Mouse (Mus musculus) lung, embryonic 15.5 days (tissue): ENCODE results near the gene Rpn2. TPM values are rescaled to one million over a fixed set of nuclear protein-coding genes. Genes with fewer than 3 reads are reported as not detected.

Experiments
- ATAC-seq: fragments of 200-750 bp; cut with Nextera tagmentation; 2 replicates; pipeline ENCODE4 v1.8.0; 2017; ENCODE audit warnings: moderate number of reproducible peaks, borderline replicate concordance; ENCODE audit not compliant: low FRiP score, low TSS enrichment; ENCODE audit errors: extremely low read depth
- H3K27ac ChIP-seq: fragments of 300-500 bp; sonication (generic); 2 replicates; pipeline ENCODE4 v1.5.1; 2015; ENCODE audit warnings: moderate library complexity, mild to moderate bottlenecking, inconsistent platforms
- H3K27me3 ChIP-seq: fragments of 300-500 bp; sonication (generic); 2 replicates; pipeline ENCODE4 v1.6.1; 2015; ENCODE audit warnings: inconsistent platforms
- H3K36me3 ChIP-seq: fragments of 300-500 bp; sonication (generic); 2 replicates; pipeline ENCODE4 v1.6.1; 2015; ENCODE audit warnings: inconsistent platforms
- H3K4me1 ChIP-seq: fragments of 300-500 bp; sonication (generic); 2 replicates; pipeline ENCODE4 v1.6.1; 2015; ENCODE audit warnings: inconsistent platforms
- H3K4me2 ChIP-seq: fragments of 300-500 bp; sonication (generic); 2 replicates; pipeline ENCODE4 v1.6.1; 2015; ENCODE audit warnings: inconsistent platforms, mild to moderate bottlenecking, moderate library complexity
- H3K4me3 ChIP-seq: fragments of 300-500 bp; sonication (generic); 2 replicates; pipeline ENCODE4 v1.5.1; 2015; ENCODE audit warnings: mild to moderate bottlenecking, inconsistent platforms
- H3K9ac ChIP-seq: fragments of 300-500 bp; sonication (generic); 2 replicates; pipeline ENCODE4 v1.6.1; 2015; ENCODE audit warnings: inconsistent platforms
- H3K9me3 ChIP-seq: fragments of 300-500 bp; sonication (generic); 2 replicates; pipeline ENCODE4 v1.6.1; 2016; ENCODE audit warnings: inconsistent platforms
- WGBS: fragments of 180-500 bp; shearing (Covaris S2); methylation state at CpG from one replicate; pipeline ENCODE4 v1.1.7; 2015; 5-methylcytosine and 5-hydroxymethylcytosine counted together
- polyA plus RNA-seq: library from polyadenylated mRNA; unstranded; fragments of >200 nt; fragmentation: Nextera tagmentation; extraction: Ambion mirVana; gene quantifications from 2 replicates; pipeline ENCODE4 v1.2.1, GENCODE M21; 2015

The Rpn2 gene
- polyA plus RNA-seq, 1 experiment from 2014 or later: 365 TPM

DNA sequence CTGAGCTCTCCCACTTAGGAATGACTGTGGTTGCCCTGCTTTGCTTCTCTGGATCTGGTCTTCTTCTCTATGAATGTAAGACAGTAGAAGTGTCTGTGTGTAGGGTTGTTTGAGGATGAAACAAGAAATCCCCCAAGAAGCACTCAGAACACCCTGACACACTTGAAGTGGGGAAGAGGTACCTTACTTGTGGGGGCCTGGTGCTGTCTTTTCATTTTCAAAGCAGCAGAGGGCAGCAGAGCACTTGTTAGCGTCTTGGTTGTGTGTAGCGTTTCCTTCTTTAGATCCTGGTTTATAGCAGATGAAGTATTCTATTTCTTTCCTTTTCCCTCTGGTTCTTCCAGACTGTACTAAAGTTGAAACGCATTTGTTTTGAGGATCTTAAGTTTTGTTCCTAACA is 8.7 kb downstream of the Rpn2 start:
- H3K4me2 ChIP-seq: no peak overlapping the region
- 13% methylated on average over 3 of the region's 3 CpGs for WGBS
- no peak for ATAC-seq
- no peak overlapping the region for H3K27ac ChIP-seq
- H3K36me3 ChIP-seq: peaks cover 71% of the 10 kb centered on the region
- H3K4me1 ChIP-seq: 0 out of 2 replicates have a peak, but pooled peaks cover 3% of the 10 kb centered on the region
- H3K4me3 ChIP-seq: no peak overlapping the region
- H3K9ac ChIP-seq: no peak overlapping the region
- H3K27me3 ChIP-seq: no peaks in the 10 kb centered on the region
- no peaks in the 10 kb centered on the region for H3K9me3 ChIP-seq

DNA sequence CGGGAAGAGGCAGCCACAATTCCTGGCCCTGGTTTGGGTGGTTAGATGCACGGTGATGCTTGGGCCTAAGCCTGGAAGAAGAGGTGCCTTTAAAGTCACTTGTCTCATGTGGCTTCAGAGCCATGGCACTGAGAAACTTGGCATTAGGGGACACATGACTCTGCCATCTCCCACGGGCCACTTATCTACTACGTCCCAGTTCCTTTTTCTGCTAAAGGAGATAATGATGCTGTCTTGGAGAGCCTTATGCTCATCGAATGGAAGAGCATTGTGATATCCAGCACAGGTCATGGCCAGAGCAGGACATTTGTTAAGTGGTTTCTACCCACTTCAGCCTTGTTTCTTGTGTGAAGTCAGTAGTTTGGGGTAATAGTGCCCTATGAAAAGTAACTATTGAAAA is 10.2 kb downstream of the Rpn2 start:
- Histone ChIP-seq H3K36me3 (peaks cover 75% of the 10 kb centered on the region), H3K27me3 (no peaks in the 10 kb centered on the region), H3K4me2 (no peak overlapping the region), H3K9me3 (no peaks in the 10 kb centered on the region), H3K27ac (no peak overlapping the region), H3K9ac (no peak overlapping the region), H3K4me1 (0 out of 2 replicates have a peak, but pooled peaks cover 3% of the 10 kb centered on the region), H3K4me3 (no peak overlapping the region)
- ATAC-seq: no peak
- WGBS: 86% methylated on average over 5 of the region's 5 CpGs

DNA sequence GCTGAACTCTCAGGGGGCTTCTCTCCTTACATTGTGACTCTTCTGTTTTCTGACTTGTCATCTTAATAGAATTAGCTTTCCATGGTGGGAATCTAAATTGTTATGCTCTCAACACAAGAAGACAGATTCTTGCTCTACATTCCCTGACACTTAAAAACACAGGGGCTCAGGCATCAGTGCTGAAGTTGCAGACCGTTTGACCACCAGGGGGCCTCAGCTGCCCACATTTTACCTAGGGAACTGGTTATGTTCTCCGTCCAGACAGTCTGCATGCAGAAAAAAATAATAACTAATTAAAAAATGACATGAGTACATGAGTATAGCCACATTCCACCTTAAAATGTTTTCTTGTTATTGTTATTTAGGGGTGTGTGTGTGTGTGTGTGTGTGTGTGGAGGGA is 13.3 kb downstream of the Rpn2 start:
- H3K9ac ChIP-seq: no peak overlapping the region
- ATAC-seq: no peak
- peaks cover 83% of the 10 kb centered on the region for H3K36me3 ChIP-seq
- no peaks in the 10 kb centered on the region for H3K27me3 ChIP-seq
- WGBS: 11% methylated on average over 2 of the region's 2 CpGs
- no peak overlapping the region for H3K4me2 ChIP-seq
- H3K27ac ChIP-seq: no peak overlapping the region
- H3K4me3 ChIP-seq: no peak overlapping the region
- no peaks in the 10 kb centered on the region for H3K9me3 ChIP-seq
- H3K4me1 ChIP-seq: 0 out of 2 replicates have a peak, but pooled peaks cover 3% of the 10 kb centered on the region

DNA sequence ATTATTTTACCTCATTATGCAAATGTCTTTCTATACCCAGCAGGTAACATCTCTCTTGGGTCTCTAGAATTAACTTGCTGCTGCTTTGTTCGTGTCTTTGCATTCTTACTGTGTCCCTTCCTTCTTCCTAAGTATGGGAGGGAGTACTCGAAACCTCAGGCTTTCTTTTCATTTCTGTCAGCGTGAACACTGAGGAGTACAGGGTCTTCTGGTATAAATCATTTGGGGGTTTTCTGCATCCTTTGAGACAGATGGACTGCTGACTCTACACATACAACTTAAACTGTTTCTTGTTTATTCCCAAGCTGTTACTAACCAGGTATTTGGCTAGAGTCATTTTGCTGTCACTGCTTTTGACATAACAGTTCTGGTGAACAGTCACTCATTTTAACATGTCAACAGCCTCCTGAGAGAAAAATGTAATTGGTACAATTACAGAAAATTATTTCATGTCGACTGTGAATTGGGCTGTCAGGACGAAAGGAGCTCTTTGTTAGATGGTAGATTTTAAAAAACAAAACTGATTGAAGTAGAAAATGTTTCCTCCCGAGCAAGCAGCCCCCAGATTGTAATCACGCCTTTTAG is 17.4 kb downstream of the Rpn2 start:
- no peak overlapping the region for H3K4me3 ChIP-seq
- no peaks in the 10 kb centered on the region for H3K4me1 ChIP-seq
- H3K36me3 ChIP-seq: peaks cover 91% of the 10 kb centered on the region
- WGBS: 80% methylated on average over 7 of the region's 7 CpGs
- no peak overlapping the region for H3K9ac ChIP-seq
- H3K27me3 ChIP-seq: no peaks in the 10 kb centered on the region
- no peaks in the 10 kb centered on the region for H3K9me3 ChIP-seq
- H3K4me2 ChIP-seq: no peak overlapping the region
- ATAC-seq: no peak
- H3K27ac ChIP-seq: no peak overlapping the region

DNA sequence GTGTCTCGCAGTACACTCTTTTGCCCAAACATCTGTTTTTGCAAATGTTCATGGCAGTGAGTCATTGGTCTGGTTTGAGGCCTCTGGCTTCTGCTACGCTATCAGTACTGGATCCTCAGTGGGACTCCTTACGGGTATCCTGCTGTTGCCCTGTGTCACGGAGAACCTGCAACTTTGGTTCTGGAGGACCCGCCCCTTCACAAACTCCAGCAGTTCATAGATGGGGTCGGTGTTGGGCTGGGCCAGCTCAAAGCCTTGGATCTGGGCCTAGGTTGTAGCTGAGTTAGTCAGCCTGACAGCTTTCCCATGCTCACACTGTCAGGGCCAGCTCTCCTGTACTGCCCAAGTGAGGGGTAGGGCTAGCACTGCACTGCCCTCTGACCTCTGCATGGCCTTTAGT is 21.2 kb downstream of the Rpn2 start:
- Histone ChIP-seq H3K9ac (no peak overlapping the region), H3K27ac (no peak overlapping the region), H3K4me3 (no peak overlapping the region), H3K36me3 (peaks cover 89% of the 10 kb centered on the region), H3K4me1 (no peaks in the 10 kb centered on the region), H3K4me2 (no peak overlapping the region), H3K27me3 (no peaks in the 10 kb centered on the region), H3K9me3 (no peaks in the 10 kb centered on the region)
- WGBS: 89% methylated on average over 6 of the region's 6 CpGs
- ATAC-seq: no peak

DNA sequence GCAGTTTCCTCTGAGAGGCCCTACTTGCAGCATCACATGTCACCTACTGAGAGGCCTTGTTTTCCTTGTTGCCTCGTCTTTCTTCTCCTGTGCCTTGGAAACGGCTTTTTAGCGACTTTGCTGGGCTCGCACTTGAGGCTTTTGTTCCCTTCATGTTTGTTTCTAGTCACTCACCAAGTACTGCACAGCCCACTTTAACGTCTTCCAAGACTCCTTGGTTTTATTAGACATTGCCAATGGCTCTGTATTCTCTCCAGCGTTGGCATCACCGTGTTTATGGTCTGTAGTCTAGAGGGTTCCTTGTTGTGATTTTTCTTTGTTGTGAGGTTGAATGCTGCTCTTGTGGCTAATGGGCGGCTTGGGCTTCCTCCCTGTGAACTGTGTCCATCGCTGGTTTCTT is 24.3 kb downstream of the Rpn2 start:
- Histone ChIP-seq H3K9me3 (no peaks in the 10 kb centered on the region), H3K9ac (no peak overlapping the region), H3K4me2 (no peak overlapping the region), H3K27me3 (no peaks in the 10 kb centered on the region), H3K4me1 (peaks cover 12% of the 10 kb centered on the region), H3K4me3 (no peak overlapping the region), H3K27ac (no peak overlapping the region), H3K36me3 (peaks cover 62% of the 10 kb centered on the region)
- ATAC-seq: no peak
- 67% methylated on average over 9 of the region's 9 CpGs for WGBS

DNA sequence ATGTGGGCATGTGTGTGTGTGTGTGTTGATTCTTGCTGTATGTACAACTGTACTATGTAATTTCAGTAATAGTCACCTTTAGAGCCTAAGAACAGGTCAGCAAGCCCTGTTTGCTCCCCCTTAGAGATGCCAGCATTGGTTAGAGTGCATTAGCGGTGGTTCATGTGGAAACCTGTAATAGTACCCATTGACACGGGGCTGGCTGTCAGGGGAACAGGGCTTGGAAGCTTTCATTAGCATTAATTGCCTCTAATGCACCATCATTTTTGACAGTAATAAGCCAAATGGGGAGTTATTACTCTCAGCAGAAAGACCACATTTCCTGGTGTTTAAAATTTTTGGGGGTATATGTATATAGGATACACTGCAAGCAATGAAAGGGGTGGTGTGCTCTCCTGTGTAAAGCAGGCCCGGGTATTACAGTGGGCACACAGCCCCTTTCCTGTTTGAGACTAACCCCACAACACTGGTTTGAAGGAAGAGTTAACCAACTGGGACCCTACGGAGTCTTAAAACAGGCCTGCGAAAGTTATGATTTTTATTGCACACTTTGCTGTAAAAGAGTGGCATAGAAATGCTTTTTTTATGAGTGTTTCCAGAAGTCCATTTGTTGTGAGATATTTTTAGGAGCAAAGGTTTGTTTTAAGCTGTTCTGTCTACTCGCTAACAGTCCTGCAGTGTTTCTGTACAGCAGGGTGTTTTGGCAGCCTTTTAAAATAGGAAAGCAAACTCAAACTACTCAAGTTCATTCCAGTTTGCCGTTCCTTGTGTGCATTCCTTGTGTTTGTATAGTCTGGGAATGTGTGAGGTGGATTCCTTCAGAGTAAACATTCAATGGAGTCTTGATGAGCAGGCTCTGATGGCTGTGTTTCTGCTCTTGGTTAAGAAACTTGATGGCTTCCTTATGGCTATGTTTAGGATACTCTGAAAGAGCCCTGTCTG is 27.5 kb downstream of the Rpn2 start:
- Histone ChIP-seq H3K9ac (no peak overlapping the region), H3K9me3 (no peaks in the 10 kb centered on the region), H3K36me3 (peaks cover 63% of the 10 kb centered on the region), H3K4me1 (peaks cover 16% of the 10 kb centered on the region), H3K4me3 (no peak overlapping the region), H3K4me2 (no peak overlapping the region), H3K27ac (peak overlapping the region; percentile 85), H3K27me3 (no peaks in the 10 kb centered on the region)
- 45% methylated on average over 7 of the region's 7 CpGs for WGBS
- ATAC-seq: peak; percentile 72; the same call in 1 of the 2 replicates

DNA sequence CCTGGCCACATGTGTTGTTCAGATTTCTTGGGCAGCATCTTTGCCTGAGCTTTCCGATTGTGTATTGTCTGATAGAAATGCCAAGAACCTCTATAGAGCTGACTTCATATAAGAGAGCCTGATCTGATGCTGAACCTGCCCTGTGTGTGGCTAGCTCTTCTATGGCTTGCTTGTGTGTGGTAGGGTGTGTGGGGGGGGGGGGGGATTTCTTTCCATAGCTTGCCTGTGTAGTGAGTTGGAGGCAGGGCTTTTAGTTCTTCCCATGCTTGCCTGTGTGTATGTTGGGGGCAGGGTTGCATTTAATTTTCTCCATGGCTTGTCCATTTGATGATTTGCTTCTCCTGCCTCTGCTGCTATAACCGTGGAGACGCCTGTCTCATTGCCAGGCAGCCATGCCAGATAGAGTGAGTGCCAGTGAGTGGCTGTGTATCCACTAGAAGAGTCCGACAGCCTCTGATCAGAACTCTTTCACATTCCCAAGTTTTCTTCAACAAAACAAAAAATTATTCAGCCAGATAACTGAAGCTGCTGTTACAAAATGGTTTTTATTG is 29.0 kb downstream of the Rpn2 start:
- H3K27ac ChIP-seq: peak overlapping the region; percentile 63
- H3K9me3 ChIP-seq: no peaks in the 10 kb centered on the region
- ATAC-seq: peak; percentile 80
- no peak overlapping the region for H3K4me3 ChIP-seq
- no peaks in the 10 kb centered on the region for H3K27me3 ChIP-seq
- H3K9ac ChIP-seq: no peak overlapping the region
- H3K36me3 ChIP-seq: peaks cover 65% of the 10 kb centered on the region
- H3K4me1 ChIP-seq: peaks cover 16% of the 10 kb centered on the region
- no peak overlapping the region for H3K4me2 ChIP-seq
- WGBS: 60% methylated on average over 4 of the region's 4 CpGs

DNA sequence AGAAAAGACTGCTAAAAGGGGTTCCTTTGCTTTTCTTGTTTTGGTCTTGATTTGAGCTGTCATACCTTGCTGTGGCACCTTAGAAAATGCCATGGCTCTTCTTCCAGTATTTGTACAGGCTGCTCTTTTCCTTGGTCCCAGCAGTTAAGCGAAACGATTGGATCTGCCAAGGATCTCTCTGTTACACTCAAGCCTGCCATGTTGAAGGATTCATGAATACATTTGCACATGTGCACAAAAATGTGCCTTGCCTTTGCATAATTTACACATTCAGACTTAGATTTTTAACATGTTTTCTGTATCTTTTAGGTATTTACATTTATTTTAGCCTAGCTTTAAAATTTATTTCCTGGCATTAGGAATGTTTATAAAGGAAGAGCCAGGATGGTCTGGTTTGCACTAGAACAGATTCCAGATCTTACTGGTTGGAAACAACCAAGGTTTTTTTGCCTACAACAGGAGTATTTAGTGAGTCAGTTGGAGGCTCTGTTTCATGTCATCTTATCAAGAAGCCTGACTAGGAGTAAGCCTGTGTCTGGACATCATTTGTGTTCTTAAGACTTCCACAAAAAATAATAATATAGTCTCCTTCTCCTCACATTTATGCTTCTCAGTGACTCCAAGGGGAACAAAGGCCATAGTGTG is 29.6 kb downstream of the Rpn2 start:
- Histone ChIP-seq H3K27me3 (no peaks in the 10 kb centered on the region), H3K9me3 (no peaks in the 10 kb centered on the region), H3K9ac (no peak overlapping the region), H3K4me3 (no peak overlapping the region), H3K4me1 (peaks cover 16% of the 10 kb centered on the region), H3K27ac (peak overlapping the region; percentile 63), H3K36me3 (peaks cover 65% of the 10 kb centered on the region), H3K4me2 (no peak overlapping the region)
- no peak for ATAC-seq
- WGBS: 64% methylated on average over 2 of the region's 2 CpGs

DNA sequence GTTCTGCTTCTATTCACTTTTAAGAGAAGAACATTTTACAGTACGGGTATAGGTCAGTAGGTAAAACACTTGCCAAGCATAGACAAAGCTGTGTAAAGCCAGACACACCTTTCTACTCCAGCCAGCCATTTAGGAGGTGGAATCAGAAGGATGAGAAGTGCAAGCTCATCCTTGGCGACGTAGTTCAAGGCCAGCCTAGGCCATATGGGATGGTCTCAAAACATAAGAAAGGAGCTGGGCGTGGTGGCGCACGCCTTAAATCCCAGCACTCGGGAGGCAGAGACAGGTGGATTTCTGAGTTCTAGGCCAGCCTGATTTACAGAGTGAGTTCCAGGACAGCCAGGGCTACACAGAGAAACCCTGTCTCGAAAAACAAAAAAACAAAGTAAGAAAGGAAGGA is 30.8 kb downstream of the Rpn2 start:
- no peak for ATAC-seq
- H3K9me3 ChIP-seq: no peaks in the 10 kb centered on the region
- H3K27ac ChIP-seq: no peak overlapping the region
- no peaks in the 10 kb centered on the region for H3K27me3 ChIP-seq
- no peak overlapping the region for H3K9ac ChIP-seq
- peaks cover 66% of the 10 kb centered on the region for H3K36me3 ChIP-seq
- H3K4me2 ChIP-seq: no peak overlapping the region
- H3K4me3 ChIP-seq: no peak overlapping the region
- peaks cover 16% of the 10 kb centered on the region for H3K4me1 ChIP-seq
- 96% methylated on average over 8 of the region's 8 CpGs for WGBS

DNA sequence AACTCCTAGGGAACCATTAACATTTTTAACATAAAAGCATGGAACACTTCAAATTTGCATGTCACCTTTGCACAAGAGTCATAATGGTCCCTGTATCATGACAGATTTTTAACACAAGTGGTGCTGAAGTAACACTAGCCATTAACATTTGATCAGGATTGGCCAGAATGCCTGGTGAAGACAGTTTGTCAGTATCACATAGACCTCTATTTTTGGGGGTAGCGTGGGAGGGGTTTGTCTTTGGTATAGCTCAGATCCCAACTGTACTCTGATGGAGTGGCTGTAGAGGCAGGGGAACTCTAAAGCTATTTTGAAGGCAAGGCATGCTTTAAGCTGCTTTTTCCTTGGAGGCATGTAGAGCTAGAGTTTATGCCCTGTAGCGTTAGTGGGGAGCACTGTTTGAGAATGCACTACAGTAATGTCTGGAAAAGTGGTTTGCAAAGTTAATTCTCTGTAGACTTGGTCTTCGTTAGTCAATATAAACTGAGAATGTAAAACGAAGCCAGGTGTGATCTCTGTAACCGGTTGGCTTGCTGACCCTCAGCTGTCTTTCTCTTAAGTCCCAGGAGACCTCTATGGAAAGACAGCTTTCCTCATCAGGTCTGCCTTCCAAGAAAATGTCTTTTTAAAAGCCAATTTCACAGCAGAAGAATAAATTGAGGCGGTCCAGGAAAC is 32.3 kb downstream of the Rpn2 start:
- no peak for ATAC-seq
- H3K9ac ChIP-seq: no peak overlapping the region
- H3K27ac ChIP-seq: no peak overlapping the region
- H3K4me2 ChIP-seq: no peak overlapping the region
- no peaks in the 10 kb centered on the region for H3K9me3 ChIP-seq
- no peak overlapping the region for H3K4me3 ChIP-seq
- H3K36me3 ChIP-seq: peaks cover 75% of the 10 kb centered on the region
- H3K4me1 ChIP-seq: peaks cover 9% of the 10 kb centered on the region
- 91% methylated on average over 6 of the region's 6 CpGs for WGBS
- no peaks in the 10 kb centered on the region for H3K27me3 ChIP-seq
